Mouse (Mus musculus) myocyte (in vitro differentiated cells): ENCODE measurements around the gene Ryr2. TPM values are rescaled to one million over a fixed set of nuclear protein-coding genes. Genes with fewer than 3 reads are reported as not detected.
A peak's percentile ranks its signal among the peaks of the same experiment; 100 is the strongest.

Experiments used
- H3K27me3 ChIP-seq: one replicate; pipeline ENCODE4 v1.6.1; 2011; ENCODE audit not compliant: control insufficient read depth, insufficient read depth, insufficient read length
- H3K36me3 ChIP-seq: one replicate; pipeline ENCODE4 v1.6.1; 2011; ENCODE audit not compliant: control insufficient read depth, insufficient read depth
- H3K4me2 ChIP-seq: one replicate; pipeline ENCODE4 v1.6.1; 2011; ENCODE audit warnings: low read depth, control low read depth
- H3K4me3 ChIP-seq: one replicate; pipeline ENCODE4 v1.5.1; 2011; ENCODE audit warnings: mild to moderate bottlenecking, control low read depth, moderate library complexity
- H3K79me2 ChIP-seq: one replicate; pipeline ENCODE4 v1.6.1; 2011; ENCODE audit not compliant: control insufficient read depth, insufficient read depth
- H3ac ChIP-seq: one replicate; pipeline ENCODE4 v1.6.1; 2011; ENCODE audit not compliant: control insufficient read depth, insufficient read length
- CEBPB ChIP-seq: IDR thresholded peaks from 2 replicates; pipeline ENCODE4 v1.6.1; 2011; ENCODE audit warnings: mild to moderate bottlenecking, moderate library complexity; ENCODE audit not compliant: poor library complexity, insufficient read depth, severe bottlenecking
- E2F4 ChIP-seq: IDR thresholded peaks from one replicate; pipeline ENCODE4 v1.6.1; 2011; ENCODE audit warnings: mild to moderate bottlenecking, control low read depth, moderate library complexity; ENCODE audit not compliant: insufficient read depth
- MAX ChIP-seq: IDR thresholded peaks from one replicate; pipeline ENCODE4 v1.6.1; 2011; ENCODE audit warnings: low read depth, mild to moderate bottlenecking, control low read depth
- MYOD1 ChIP-seq, 3 experiments: IDR thresholded peaks; one replicate each; pipeline ENCODE4 v1.6.1; 2011; ENCODE audit warnings: control low read depth in 2 of 3, low read depth in 2 of 3, mild to moderate bottlenecking in 2 of 3, moderate library complexity in 1 of 3; ENCODE audit not compliant: insufficient read length in 2 of 3, control insufficient read depth in 1 of 3
- MYOG ChIP-seq, 3 experiments: IDR thresholded peaks; one replicate each; pipeline ENCODE4 v1.6.1; 2011; ENCODE audit warnings: control low read depth in 2 of 3, low read depth in 2 of 3, mild to moderate bottlenecking in 2 of 3; ENCODE audit not compliant: insufficient read length in 2 of 3, control insufficient read depth in 1 of 3, insufficient read depth in 1 of 3
- POLR2A ChIP-seq: IDR thresholded peaks from one replicate; pipeline ENCODE4 v1.6.1; 2011; ENCODE audit warnings: low read depth, mild to moderate bottlenecking, control low read depth, moderate library complexity; ENCODE audit not compliant: insufficient read length
- POLR2AphosphoS2 ChIP-seq: IDR thresholded peaks from one replicate; pipeline ENCODE4 v1.6.1; 2011; ENCODE audit warnings: low read depth, control low read depth; ENCODE audit not compliant: insufficient read length
- REST ChIP-seq: IDR thresholded peaks from one replicate; pipeline ENCODE4 v1.6.1; 2011; ENCODE audit warnings: mild to moderate bottlenecking, control low read depth, moderate library complexity; ENCODE audit not compliant: insufficient read depth, insufficient read length
- SRF ChIP-seq: IDR thresholded peaks from one replicate; pipeline ENCODE4 v1.6.1; 2011; ENCODE audit warnings: low read depth; ENCODE audit not compliant: control insufficient read depth, insufficient read length
- TCF12 ChIP-seq: IDR thresholded peaks from one replicate; pipeline ENCODE4 v1.6.1; 2011; ENCODE audit warnings: mild to moderate bottlenecking, control low read depth; ENCODE audit not compliant: poor library complexity, insufficient read depth, severe bottlenecking
- TCF3 ChIP-seq: IDR thresholded peaks from one replicate; pipeline ENCODE4 v1.6.1; 2011; ENCODE audit warnings: low read depth, control low read depth; ENCODE audit not compliant: insufficient read length
- USF1 ChIP-seq: IDR thresholded peaks from one replicate; pipeline ENCODE4 v1.6.1; 2011; ENCODE audit warnings: low read depth, mild to moderate bottlenecking, control low read depth, moderate library complexity
- polyA plus RNA-seq: library from polyadenylated mRNA; unstranded; fragments of >200 nt; fragmentation: generic; extraction: Trizol; gene quantifications from one replicate; pipeline ENCODE4 v1.2.1, GENCODE M21; 2012; ENCODE audit warnings: missing spikeins

Gene Ryr2
- not detected for polyA plus RNA-seq

DNA sequence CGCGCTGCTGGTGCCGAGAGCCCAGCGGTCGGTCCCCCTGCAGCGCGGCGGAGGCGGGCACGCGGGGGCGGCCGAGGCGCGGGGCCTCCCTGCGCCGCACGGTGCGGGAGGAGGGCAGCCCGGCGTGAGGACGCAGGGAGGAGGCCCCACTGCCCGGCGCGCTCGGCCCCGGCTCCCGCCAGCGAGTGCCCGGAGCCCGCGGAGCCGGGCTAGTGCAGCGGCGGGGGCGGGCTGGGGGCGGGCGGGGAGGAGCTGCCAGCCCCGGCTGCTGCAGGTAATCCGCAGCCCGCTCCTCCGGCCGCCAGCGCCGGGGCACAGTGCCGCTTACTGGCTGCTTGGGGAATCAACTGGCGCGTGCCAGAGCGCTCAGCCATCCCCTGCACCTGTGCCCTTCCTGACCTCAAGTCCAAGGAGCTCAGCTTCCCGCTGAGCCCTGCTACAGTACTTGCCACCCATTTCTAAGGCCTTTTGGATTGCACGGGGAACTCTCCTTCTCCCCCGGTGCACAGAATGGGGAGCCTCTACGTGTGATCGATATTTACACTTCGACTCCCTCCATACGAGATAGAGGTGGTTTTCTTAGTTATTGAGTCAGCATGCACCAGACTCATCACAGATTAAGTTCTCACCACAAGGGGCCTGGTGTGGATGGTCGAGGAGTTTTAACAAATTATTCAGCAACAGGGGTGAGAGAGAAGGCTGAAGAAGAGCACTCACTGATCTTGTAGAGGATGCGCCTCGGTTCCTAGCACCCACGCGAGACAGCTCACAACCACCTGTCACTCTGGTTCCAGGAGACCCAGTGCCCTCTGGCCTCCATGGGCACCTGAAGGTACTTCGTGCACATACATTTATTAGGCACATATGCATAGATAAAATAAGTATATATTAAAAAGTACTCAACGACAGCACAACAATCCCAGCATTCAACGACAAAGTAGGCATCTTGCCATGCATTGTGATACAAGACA lies at the start of gene Ryr2:
Ryr2 (minus strand) TSS at position 284 of the 971 bp plus-strand sequence.
- Histone ChIP-seq H3K4me3 (no peak within 1 kb of the TSS), H3ac (no peak within 1 kb of the TSS), H3K79me2 (no peaks in the 10 kb centered on the region), H3K27me3 (peaks cover 37% of the 10 kb centered on the region), H3K4me2 (no peak within 1 kb of the TSS), H3K36me3 (no peaks in the 10 kb centered on the region)
- TF ChIP-seq MYOD1 (IDR thresholded peaks at IDR 0.05; ENCODE audit: control insufficient read depth in 1 of 3, insufficient read length in 2 of 3, low read depth in 2 of 3) (no peak), CEBPB (no peak), TCF3 (no peak), POLR2AphosphoS2 (no peak), POLR2A (no peak), TCF12 (no peak), MAX (no peak), E2F4 (no peak), SRF (no peak), MYOG (IDR thresholded peaks at IDR 0.05; ENCODE audit: control insufficient read depth in 1 of 3, insufficient read depth in 1 of 3, insufficient read length in 2 of 3, low read depth in 2 of 3) (no peak), REST (no peak), USF1 (no peak)

DNA sequence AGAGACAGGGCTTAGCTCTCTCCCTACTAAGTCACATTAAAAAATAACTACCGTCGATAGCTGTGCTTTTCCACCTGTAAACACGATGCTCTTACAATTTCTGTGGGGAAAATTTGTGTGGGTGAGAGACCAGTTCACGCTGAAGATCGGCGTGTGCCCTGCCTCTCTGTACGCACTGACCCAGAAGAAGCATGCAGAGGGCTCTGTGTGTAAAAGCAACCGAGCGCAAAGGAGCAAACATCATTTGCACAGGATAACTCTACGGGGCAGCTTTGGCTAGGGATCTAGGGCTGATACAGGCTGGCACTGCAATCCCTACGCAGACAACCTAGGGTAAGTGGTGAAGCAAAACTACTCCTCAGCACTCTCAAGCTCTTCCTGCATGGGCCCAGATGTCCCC lies 47.2 kb upstream of the Ryr2 start:
- H3K27me3 ChIP-seq: no peaks in the 10 kb centered on the region
- H3K4me2 ChIP-seq: no peak overlapping the region
- no peak overlapping the region for H3ac ChIP-seq
- H3K4me3 ChIP-seq: no peak overlapping the region
- TF ChIP-seq MYOD1 (IDR thresholded peaks at IDR 0.05; ENCODE audit: control insufficient read depth in 1 of 3, insufficient read length in 2 of 3, low read depth in 2 of 3) (no peak), CEBPB (no peak), SRF (no peak)
- no peaks in the 10 kb centered on the region for H3K79me2 ChIP-seq
- no peaks in the 10 kb centered on the region for H3K36me3 ChIP-seq

GRCm38 (mm10) chr13:12146918-12147507 lies 40.3 kb upstream of the Ryr2 start:
- Histone ChIP-seq H3K79me2 (no peaks in the 10 kb centered on the region), H3K4me2 (peak overlapping the region; percentile 24), H3K36me3 (no peaks in the 10 kb centered on the region), H3ac (no peak overlapping the region), H3K4me3 (no peak overlapping the region), H3K27me3 (no peaks in the 10 kb centered on the region)
- TF ChIP-seq SRF (no peak), POLR2A (no peak), MYOD1 (IDR thresholded peaks at IDR 0.05; ENCODE audit: control insufficient read depth in 1 of 3, insufficient read length in 2 of 3, low read depth in 2 of 3) (no peak), TCF3 (no peak), E2F4 (no peak), MYOG (IDR thresholded peaks at IDR 0.05; ENCODE audit: control insufficient read depth in 1 of 3, insufficient read depth in 1 of 3, insufficient read length in 2 of 3, low read depth in 2 of 3) (no peak), MAX (no peak), TCF12 (no peak), USF1 (no peak), CEBPB (no peak), POLR2AphosphoS2 (no peak), REST (no peak)

DNA sequence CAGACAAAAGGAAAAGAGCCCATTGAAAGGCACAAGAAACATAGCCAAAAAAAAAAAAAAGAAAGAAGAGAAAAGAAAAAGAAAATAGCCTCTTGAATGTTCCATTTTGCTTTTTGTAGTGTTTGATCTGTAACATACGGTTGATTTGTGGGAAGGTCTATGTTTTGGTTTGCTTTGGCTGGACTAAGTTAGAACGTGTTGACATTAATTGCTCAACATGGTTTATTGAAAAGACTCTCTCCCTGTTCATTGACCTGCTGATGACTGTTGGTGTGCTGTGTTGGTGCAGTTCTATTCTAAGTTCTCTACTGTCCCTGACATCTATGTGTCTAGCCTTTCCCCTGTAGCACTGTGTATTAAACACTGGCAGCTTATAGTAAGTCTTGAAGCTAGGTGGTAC lies 39.7 kb upstream of the Ryr2 start:
- H3K4me2 ChIP-seq: no peak overlapping the region
- H3K27me3 ChIP-seq: no peaks in the 10 kb centered on the region
- no peaks in the 10 kb centered on the region for H3K36me3 ChIP-seq
- H3K4me3 ChIP-seq: no peak overlapping the region
- H3K79me2 ChIP-seq: no peaks in the 10 kb centered on the region
- TF ChIP-seq MAX (no peak), REST (no peak), USF1 (no peak), E2F4 (no peak), TCF3 (no peak), TCF12 (no peak), CEBPB (no peak), POLR2A (no peak), POLR2AphosphoS2 (no peak), MYOD1 (IDR thresholded peaks at IDR 0.05; ENCODE audit: control insufficient read depth in 1 of 3, insufficient read length in 2 of 3, low read depth in 2 of 3) (no peak), SRF (no peak), MYOG (IDR thresholded peaks at IDR 0.05; ENCODE audit: control insufficient read depth in 1 of 3, insufficient read depth in 1 of 3, insufficient read length in 2 of 3, low read depth in 2 of 3) (no peak)
- no peak overlapping the region for H3ac ChIP-seq
